Mouse (Mus musculus) urinary bladder, adult 2 months (tissue): ENCODE data around the gene Arl6. TPM values are rescaled to one million over a fixed set of nuclear protein-coding genes. Genes with fewer than 3 reads are reported as not detected.

Experiments
- DNase-seq: peaks from one replicate; pipeline ENCODE4 v3.0.0; 2022; ENCODE audit warnings: low spot score
- polyA plus RNA-seq: library from polyadenylated mRNA; depleted of rRNA; stranded (reverse); fragments of >200 nt; gene quantifications from 2 replicates; pipeline ENCODE4 v1.2.3, GENCODE M21; 2012; rRNA removed

The Arl6 gene
- polyA plus RNA-seq, 1 experiment, result 16.1 TPM

- no peak for DNase-seq
Observed at GRCm38 (mm10) chr16:59587816-59588215, 51.4 kb downstream of the Arl6 start.

- no peak for DNase-seq
Observed at GRCm38 (mm10) chr16:59586911-59587310, 52.3 kb downstream of the Arl6 start.

- no peak for DNase-seq
Observed at GRCm38 (mm10) chr16:59586276-59586675, 52.9 kb downstream of the Arl6 start.

- DNase-seq, result no peak
Observed at GRCm38 (mm10) chr16:59585706-59586244, 53.4 kb downstream of the Arl6 start.

- no peak for DNase-seq
Observed at GRCm38 (mm10) chr16:59583515-59583914, 55.7 kb downstream of the Arl6 start.

- no peak for DNase-seq
Observed at GRCm38 (mm10) chr16:59579237-59579636, 60.0 kb downstream of the Arl6 start.

GRCm38 (mm10) chr16:59573961-59574360, 65.2 kb downstream of the Arl6 start:
- no peak for DNase-seq

- no peak for DNase-seq
Observed at GRCm38 (mm10) chr16:59572685-59573084, 66.5 kb downstream of the Arl6 start.

- DNase-seq, result no peak
Observed at GRCm38 (mm10) chr16:59570807-59571206, 68.4 kb downstream of the Arl6 start.

- no peak for DNase-seq
Observed at GRCm38 (mm10) chr16:59569837-59570236, 69.4 kb downstream of the Arl6 start.

GRCm38 (mm10) chr16:59567721-59568381, 71.3 kb downstream of the Arl6 start:
- DNase-seq, result no peak

- DNase-seq, result no peak
Observed at GRCm38 (mm10) chr16:59566437-59566836, 72.8 kb downstream of the Arl6 start.

- no peak for DNase-seq
Observed at GRCm38 (mm10) chr16:59565631-59566030, 73.6 kb downstream of the Arl6 start.

GRCm38 (mm10) chr16:59564025-59564424, 75.2 kb downstream of the Arl6 start:
- no peak for DNase-seq

Other genes with a start within 250 kb of the Arl6 start
- gene Gabrr3, start 232.1 kb downstream of the Arl6 start, polyA plus RNA-seq, result not detected in 2 replicates
- 17.1 and 21.9 TPM in 2 replicates for gene Riox2, start 167.6 kb downstream of the Arl6 start, polyA plus RNA-seq
- 25.8 and 31.1 TPM in 2 replicates for gene Crybg3, start 38.4 kb downstream of the Arl6 start, polyA plus RNA-seq